Mouse (Mus musculus): ENCODE data around the gene Tango2.

The Tango2 gene

GRCm38 (mm10) chr16:18289067-18289588 is 58.8 kb downstream of the Tango2 start, which contains the start of gene Dgcr8:
Gene Dgcr8 (minus strand): TSS chr16:18289246.
- peaks cover 41% of the 10 kb centered on the region for H3K4me1 ChIP-seq (replicated peaks; ENCODE audit: low read depth, low read length)
- no peaks in the 10 kb centered on the region for H3K9me3 ChIP-seq (ENCODE audit: low read length)
- H3K27me3 ChIP-seq (ENCODE audit: insufficient read depth, low read length): no peaks in the 10 kb centered on the region
- no peak for TF ChIP-seq CTCF (conservative IDR thresholded peaks at IDR 0.05; ENCODE audit: low read length)
- TF ChIP-seq NANOG (IDR thresholded peaks at IDR 0.05; ENCODE audit: borderline replicate concordance, low read length): no peak
- no peak for TF ChIP-seq POU5F1 (IDR thresholded peaks at IDR 0.05; ENCODE audit: borderline replicate concordance, low read length)
- H3K36me3 ChIP-seq (ENCODE audit: insufficient read depth, low read length): peaks cover 42% of the 10 kb centered on the region
- peak within 1 kb of the TSS; percentile 97 for H3K4me3 ChIP-seq (replicated peaks; ENCODE audit: low read length)

DNA sequence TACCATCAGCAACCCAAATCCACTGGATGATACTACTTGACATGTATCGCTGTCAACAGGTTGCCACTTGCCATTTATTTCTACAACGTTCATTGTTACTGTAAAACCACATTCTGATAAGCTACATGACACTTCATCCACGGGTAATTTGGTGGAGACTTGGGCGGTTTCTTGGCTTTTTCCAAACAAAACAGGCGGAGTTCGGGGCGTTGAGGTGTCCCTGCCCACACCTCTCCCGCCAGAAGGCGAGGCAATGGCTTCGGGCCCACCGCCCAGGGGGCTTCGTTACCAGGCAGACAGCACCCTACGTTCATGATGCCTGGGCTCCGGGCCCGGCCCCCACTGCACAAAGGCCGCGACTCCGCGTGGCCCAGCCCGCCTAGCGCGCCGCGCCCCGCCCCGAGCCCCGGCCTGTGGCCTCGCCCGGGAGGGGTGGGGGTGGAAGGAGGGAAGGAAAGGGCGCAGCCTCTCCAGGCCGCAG is 59.3 kb downstream of the Tango2 start:
- no peaks in the 10 kb centered on the region for H3K9me3 ChIP-seq (ENCODE audit: low read length)
- TF ChIP-seq CTCF (conservative IDR thresholded peaks at IDR 0.05; ENCODE audit: low read length) (no peak), NANOG (IDR thresholded peaks at IDR 0.05; ENCODE audit: borderline replicate concordance, low read length) (no peak), POU5F1 (IDR thresholded peaks at IDR 0.05; ENCODE audit: borderline replicate concordance, low read length) (no peak)
- peaks cover 46% of the 10 kb centered on the region for H3K4me1 ChIP-seq (replicated peaks; ENCODE audit: low read depth, low read length)
- H3K4me3 ChIP-seq (replicated peaks; ENCODE audit: low read length): peak overlapping the region; percentile 97
- peaks cover 47% of the 10 kb centered on the region for H3K36me3 ChIP-seq (ENCODE audit: insufficient read depth, low read length)
- H3K27me3 ChIP-seq (ENCODE audit: insufficient read depth, low read length): no peaks in the 10 kb centered on the region

GRCm38 (mm10) chr16:18288166-18288565 is 59.7 kb downstream of the Tango2 start:
- Histone ChIP-seq H3K4me3 (replicated peaks; ENCODE audit: low read length) (peak overlapping the region; percentile 97), H3K4me1 (replicated peaks; ENCODE audit: low read depth, low read length) (peaks cover 50% of the 10 kb centered on the region), H3K36me3 (ENCODE audit: insufficient read depth, low read length) (peaks cover 52% of the 10 kb centered on the region), H3K9me3 (ENCODE audit: low read length) (no peaks in the 10 kb centered on the region), H3K27me3 (ENCODE audit: insufficient read depth, low read length) (no peaks in the 10 kb centered on the region)
- TF ChIP-seq CTCF (conservative IDR thresholded peaks at IDR 0.05; ENCODE audit: low read length) (no peak), POU5F1 (IDR thresholded peaks at IDR 0.05; ENCODE audit: borderline replicate concordance, low read length) (no peak), NANOG (IDR thresholded peaks at IDR 0.05; ENCODE audit: borderline replicate concordance, low read length) (no peak)

DNA sequence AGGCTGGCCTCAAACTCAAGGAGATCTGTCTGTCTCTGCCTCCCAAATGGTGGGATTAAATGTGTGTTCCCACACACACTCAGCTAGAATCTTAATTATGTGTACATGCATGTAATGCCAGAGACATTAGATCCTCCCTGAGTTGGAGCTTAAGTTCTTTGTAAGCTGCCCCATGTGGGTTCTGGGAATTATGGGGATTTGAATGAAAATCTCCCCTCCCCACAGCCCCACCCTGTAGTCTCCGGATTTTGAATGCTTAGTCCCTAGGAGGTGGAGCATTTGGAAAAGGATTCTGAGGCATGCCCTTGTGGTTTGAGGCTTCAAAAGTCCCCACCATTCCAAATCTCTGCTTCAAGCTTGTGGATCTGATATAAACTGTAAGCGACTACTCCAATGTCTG is 72.7 kb downstream of the Tango2 start:
- H3K4me1 ChIP-seq (replicated peaks; ENCODE audit: low read depth, low read length): peaks cover 91% of the 10 kb centered on the region
- H3K27me3 ChIP-seq (ENCODE audit: insufficient read depth, low read length): no peaks in the 10 kb centered on the region
- H3K4me3 ChIP-seq (replicated peaks; ENCODE audit: low read length): 0 out of 2 replicates have a peak overlapping the region, but pooled peaks have one; percentile 7
- H3K36me3 ChIP-seq (ENCODE audit: insufficient read depth, low read length): peaks cover 95% of the 10 kb centered on the region
- no peaks in the 10 kb centered on the region for H3K9me3 ChIP-seq (ENCODE audit: low read length)
- TF ChIP-seq POU5F1 (IDR thresholded peaks at IDR 0.05; ENCODE audit: borderline replicate concordance, low read length) (no peak), CTCF (conservative IDR thresholded peaks at IDR 0.05; ENCODE audit: low read length) (no peak), NANOG (IDR thresholded peaks at IDR 0.05; ENCODE audit: borderline replicate concordance, low read length) (no peak)

DNA sequence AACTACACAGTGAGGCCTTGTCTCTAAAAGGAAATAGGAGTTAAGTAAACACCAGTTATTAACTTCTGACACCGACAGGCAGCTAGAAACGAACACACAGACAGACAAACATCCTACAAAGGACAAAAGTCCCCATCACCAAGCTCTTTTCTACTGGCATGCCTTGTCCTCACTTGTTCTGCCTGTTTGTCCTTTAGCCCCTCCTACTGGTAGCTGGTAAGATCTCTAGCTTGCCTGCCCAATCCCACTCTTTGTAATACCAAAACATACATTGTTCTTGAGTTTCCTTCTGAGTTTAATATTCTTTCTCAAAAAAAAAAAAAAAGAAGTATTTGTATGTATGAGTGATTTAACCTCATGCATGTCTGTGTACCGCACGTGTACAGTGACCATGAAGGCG is 79.7 kb downstream of the Tango2 start:
- Histone ChIP-seq H3K9me3 (ENCODE audit: low read length) (no peaks in the 10 kb centered on the region), H3K4me3 (replicated peaks; ENCODE audit: low read length) (no peak overlapping the region), H3K36me3 (ENCODE audit: insufficient read depth, low read length) (peaks cover 96% of the 10 kb centered on the region), H3K27me3 (ENCODE audit: insufficient read depth, low read length) (no peaks in the 10 kb centered on the region), H3K4me1 (replicated peaks; ENCODE audit: low read depth, low read length) (peaks cover 41% of the 10 kb centered on the region)
- TF ChIP-seq POU5F1 (IDR thresholded peaks at IDR 0.05; ENCODE audit: borderline replicate concordance, low read length) (no peak), NANOG (IDR thresholded peaks at IDR 0.05; ENCODE audit: borderline replicate concordance, low read length) (no peak), CTCF (conservative IDR thresholded peaks at IDR 0.05; ENCODE audit: low read length) (peak; percentile 53)

DNA sequence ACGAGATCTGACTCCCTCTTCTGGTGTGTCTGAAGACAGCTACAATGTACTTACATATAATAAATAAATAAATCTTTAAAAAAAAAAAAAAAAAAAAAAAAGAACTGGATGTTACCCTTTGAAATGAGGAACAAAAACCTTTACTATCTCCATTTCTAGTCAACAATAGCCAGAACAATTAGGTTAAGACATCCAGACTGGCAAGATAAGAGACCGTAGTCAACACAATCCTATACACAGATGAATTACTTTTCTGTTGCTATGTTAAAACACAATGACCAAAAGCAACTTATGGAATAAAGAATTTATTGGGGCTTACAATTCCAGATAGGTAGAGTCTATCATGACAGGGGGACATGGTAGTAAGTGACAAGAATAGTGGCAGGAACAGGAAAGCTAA is 82.9 kb downstream of the Tango2 start:
- Histone ChIP-seq H3K27me3 (ENCODE audit: insufficient read depth, low read length) (no peaks in the 10 kb centered on the region), H3K4me1 (replicated peaks; ENCODE audit: low read depth, low read length) (peaks cover 19% of the 10 kb centered on the region), H3K9me3 (ENCODE audit: low read length) (no peaks in the 10 kb centered on the region), H3K36me3 (ENCODE audit: insufficient read depth, low read length) (peaks cover 94% of the 10 kb centered on the region), H3K4me3 (replicated peaks; ENCODE audit: low read length) (no peak overlapping the region)
- TF ChIP-seq NANOG (IDR thresholded peaks at IDR 0.05; ENCODE audit: borderline replicate concordance, low read length) (no peak), POU5F1 (IDR thresholded peaks at IDR 0.05; ENCODE audit: borderline replicate concordance, low read length) (no peak), CTCF (conservative IDR thresholded peaks at IDR 0.05; ENCODE audit: low read length) (no peak)

- TF ChIP-seq NANOG (IDR thresholded peaks at IDR 0.05; ENCODE audit: borderline replicate concordance, low read length): no peak
- TF ChIP-seq CTCF (conservative IDR thresholded peaks at IDR 0.05; ENCODE audit: low read length): no peak
- no peak for TF ChIP-seq POU5F1 (IDR thresholded peaks at IDR 0.05; ENCODE audit: borderline replicate concordance, low read length)
These were observed 89.7 kb downstream of the Tango2 start, which contains the start of gene Gm49776 for GRCm38 (mm10) chr16:18258221-18258620. Gene Gm49776 (minus strand): TSS chr16:18258321.

DNA sequence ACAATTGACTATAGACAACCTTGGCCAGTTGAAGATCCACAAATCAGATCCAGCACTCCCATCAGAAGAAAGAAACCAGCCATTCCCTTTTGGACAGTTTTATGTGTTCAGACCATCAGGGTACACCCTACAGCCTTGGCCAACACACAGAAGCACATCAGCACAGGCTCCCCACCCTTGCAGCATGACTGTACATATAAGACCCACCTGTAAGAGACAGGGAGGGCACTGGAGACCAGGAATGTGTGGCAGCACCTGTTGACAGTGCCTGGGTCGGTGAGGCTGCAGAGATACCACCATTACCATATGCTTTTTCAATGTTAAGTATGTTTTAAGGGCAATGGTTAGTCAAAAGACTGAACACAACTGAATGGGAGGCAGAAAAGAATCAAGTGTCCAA is 94.0 kb downstream of the Tango2 start:
- H3K27me3 ChIP-seq (ENCODE audit: insufficient read depth, low read length): no peaks in the 10 kb centered on the region
- H3K4me3 ChIP-seq (replicated peaks; ENCODE audit: low read length): no peak overlapping the region
- peaks cover 93% of the 10 kb centered on the region for H3K36me3 ChIP-seq (ENCODE audit: insufficient read depth, low read length)
- peaks cover 35% of the 10 kb centered on the region for H3K4me1 ChIP-seq (replicated peaks; ENCODE audit: low read depth, low read length)
- no peak for TF ChIP-seq CTCF (conservative IDR thresholded peaks at IDR 0.05; ENCODE audit: low read length)
- TF ChIP-seq POU5F1 (IDR thresholded peaks at IDR 0.05; ENCODE audit: borderline replicate concordance, low read length): no peak
- TF ChIP-seq NANOG (IDR thresholded peaks at IDR 0.05; ENCODE audit: borderline replicate concordance, low read length): no peak
- no peaks in the 10 kb centered on the region for H3K9me3 ChIP-seq (ENCODE audit: low read length)

More at GRCm38 (mm10) chr16:18258221-18258620, 89.7 kb downstream of the Tango2 start, which contains the start of gene Gm49776:
- H3K4me1 ChIP-seq (replicated peaks; ENCODE audit: low read depth, low read length): peaks cover 7% of the 10 kb centered on the region
- H3K4me3 ChIP-seq (replicated peaks; ENCODE audit: low read length): no peak within 1 kb of the TSS
- H3K36me3 ChIP-seq (ENCODE audit: insufficient read depth, low read length): peaks cover 96% of the 10 kb centered on the region
- H3K9me3 ChIP-seq (ENCODE audit: low read length): no peaks in the 10 kb centered on the region
- no peaks in the 10 kb centered on the region for H3K27me3 ChIP-seq (ENCODE audit: insufficient read depth, low read length)

Data from E14TG2a.4 (cell line).